In the genomic region with DNA sequence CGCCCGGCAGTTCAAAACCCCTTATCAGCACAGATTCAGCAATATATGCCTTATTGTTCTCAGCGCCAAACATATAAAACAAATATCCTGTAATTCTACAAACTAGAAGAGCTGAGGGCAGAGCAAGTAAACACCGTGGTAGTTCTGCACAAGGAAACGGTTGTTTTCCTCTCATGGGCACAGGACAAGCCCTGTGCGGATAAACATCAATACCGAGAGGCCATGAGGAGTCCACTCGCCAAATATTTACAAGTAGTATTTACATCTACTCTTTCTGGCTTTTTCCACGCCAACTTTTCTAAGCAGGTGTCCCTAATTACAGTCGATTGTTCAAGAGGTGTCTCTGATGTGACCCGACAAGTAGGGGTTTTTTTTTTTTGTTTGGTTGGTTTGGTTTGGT, we compare ENCODE assay signal across 7 mouse cellular contexts. TPM values are rescaled to one million over a fixed set of nuclear protein-coding genes. Genes with fewer than 3 reads are reported as not detected.
DNase-seq lines count a peak whose midpoint lies in the region; ATAC-seq and TF ChIP-seq lines count a peak whose summit lies in the region.

No protein-coding gene starts in this region.

- no peak for DNase-seq in ES-E14 (ENCODE audit: low read depth, low spot score)
- DNase-seq in lung, postnatal 10 days: peak; percentile 28
- no peak for DNase-seq in thymus, adult 2 months
- DNase-seq in Muller cell, postnatal 12 days (ENCODE audit: inconsistent ontology term): no peak
- DNase-seq in c-Kit-positive CD71-positive TER-119-positive erythroid progenitor cells, embryonic 14.5 days (ENCODE audit: low spot score): no peak

- H3K36me3 ChIP-seq in ES-E14 (ENCODE audit: control insufficient read depth, insufficient read depth, low read length, poor library complexity, severe bottlenecking): no peaks in the 10 kb centered on the region; the same call in 1 of the 2 replicates
- H3K36me3 ChIP-seq in hindbrain, embryonic 15.5 days: no peaks in the 10 kb centered on the region
- H3K36me3 ChIP-seq in thymus, adult 2 months (ENCODE audit: control insufficient read depth, insufficient read depth, low read length): no peaks in the 10 kb centered on the region

- H3K4me3 ChIP-seq in ES-E14 (ENCODE audit: insufficient read depth in 1 of 2, low read depth in 1 of 2, low read length in 2 of 2, poor library complexity in 1 of 2, severe bottlenecking in 1 of 2): peak overlapping the region; percentile 49 to 96
- H3K4me3 ChIP-seq in cortical plate, adult 2 months (ENCODE audit: insufficient read depth, low read length): peak overlapping the region; percentile 41
- peak overlapping the region; percentile 65 for H3K4me3 ChIP-seq in hindbrain, embryonic 15.5 days
- H3K4me3 ChIP-seq in thymus, adult 2 months (ENCODE audit: control insufficient read depth, insufficient read depth, low read length): no peak overlapping the region

- no peak for TF ChIP-seq POLR2A in cortical plate, adult 2 months (IDR thresholded peaks at IDR 0.05; ENCODE audit: extremely low read depth, insufficient read depth, low read length)
- no peak for TF ChIP-seq POLR2A in thymus, adult 2 months (IDR thresholded peaks at IDR 0.05; ENCODE audit: control insufficient read depth, extremely low read depth, insufficient read depth, low read length, poor library complexity)

- H3K9ac ChIP-seq in ES-E14 (ENCODE audit: insufficient read depth, low read depth, low read length, poor library complexity, severe bottlenecking): peak overlapping the region; percentile 88; the same call in 1 of the 2 replicates
- peak overlapping the region; percentile 40 for H3K9ac ChIP-seq in hindbrain, embryonic 15.5 days

- 3% methylated on average over 11 of the region's 11 CpGs for WGBS in hindbrain, embryonic 15.5 days
- 12% methylated on average over 11 of the region's 11 CpGs for WGBS in thymus, adult 2 months

- in situ Hi-C loops in ES-E14 (cut with MboI; ENCODE audit: low sequenced_read_pairs in 2 of 2, unreplicated experiment in 2 of 2): no loop called here

- no peak overlapping the region for H3K27ac ChIP-seq in ES-E14 (ENCODE audit: insufficient read depth, low read depth, low read length, poor library complexity, severe bottlenecking)
- H3K27ac ChIP-seq in cortical plate, adult 2 months (ENCODE audit: insufficient read depth, low read length): peak overlapping the region; percentile 78
- H3K27ac ChIP-seq in hindbrain, embryonic 15.5 days (replicated peaks): peak overlapping the region; percentile 83
- no peak overlapping the region for H3K27ac ChIP-seq in thymus, adult 2 months (ENCODE audit: control insufficient read depth, insufficient read depth, low read length)

- no peak for ATAC-seq in hindbrain, embryonic 15.5 days (ENCODE audit: low FRiP score, low read depth)

- TF ChIP-seq CTCF in cortical plate, adult 2 months (IDR thresholded peaks at IDR 0.05; ENCODE audit: extremely low read depth, insufficient read depth, low read length): no peak
- TF ChIP-seq CTCF in thymus, adult 2 months (IDR thresholded peaks at IDR 0.05; ENCODE audit: borderline replicate concordance, control insufficient read depth, extremely low read depth, insufficient read depth, low read length, poor library complexity): no peak

- peak overlapping the region; percentile 92 for H3K4me2 ChIP-seq in hindbrain, embryonic 15.5 days

- H3K9me3 ChIP-seq in ES-E14 (ENCODE audit: control insufficient read depth, insufficient read depth, low read depth, low read length): no peaks in the 10 kb centered on the region
- no peaks in the 10 kb centered on the region for H3K9me3 ChIP-seq in hindbrain, embryonic 15.5 days

- H3K4me1 ChIP-seq in ES-E14 (ENCODE audit: control insufficient read depth in 2 of 2, insufficient read depth in 2 of 2, low read length in 2 of 2, poor library complexity in 1 of 2): peaks cover 21 to 26% of the 10 kb centered on the region in 2 experiments
- no peaks in the 10 kb centered on the region for H3K4me1 ChIP-seq in cortical plate, adult 2 months (ENCODE audit: control insufficient read depth, insufficient read depth, low read length)
- peaks cover 11% of the 10 kb centered on the region for H3K4me1 ChIP-seq in hindbrain, embryonic 15.5 days (replicated peaks)
- 0 out of 2 replicates have a peak, but pooled peaks cover 2% of the 10 kb centered on the region for H3K4me1 ChIP-seq in thymus, adult 2 months (replicated peaks; ENCODE audit: control insufficient read depth, insufficient read depth, low read length)

- H3K27me3 ChIP-seq in hindbrain, embryonic 15.5 days: peaks cover 3% of the 10 kb centered on the region; the same call in 1 of the 2 replicates
- peaks cover 10% of the 10 kb centered on the region; the same call in 1 of the 2 replicates for H3K27me3 ChIP-seq in thymus, adult 2 months (ENCODE audit: control insufficient read depth, insufficient read depth, low read length)

TF ChIP-seq in ES-E14, 5 proteins besides CTCF, POLR2A, EP300 and RAD21:
- no peak for TF ChIP-seq ZNF384 (IDR thresholded peaks at IDR 0.05; ENCODE audit: low read depth, low read length)
- no peak for TF ChIP-seq MAFK (IDR thresholded peaks at IDR 0.05; ENCODE audit: insufficient read depth, low read depth, low read length)
- TF ChIP-seq HCFC1 (IDR thresholded peaks at IDR 0.05; ENCODE audit: borderline replicate concordance, insufficient read depth, low read length): no peak
- TF ChIP-seq CHD2 (IDR thresholded peaks at IDR 0.05; ENCODE audit: low read depth, low read length): no peak
- TF ChIP-seq ZC3H11A (IDR thresholded peaks at IDR 0.05; ENCODE audit: borderline replicate concordance, low read depth, low read length): no peak

RNA-seq across cellular contexts. Expression of gene Sash1, which starts 0.7 kb away (rescaled TPM):
- 16.8 and 23.7 TPM in 2 replicates for total RNA-seq in ES-E14 (2012; rRNA removed)
- 23.8 and 25.5 TPM in 2 replicates for polyA plus RNA-seq in cortical plate, adult 2 months (2012; rRNA removed)
- 3.1 and 3.3 TPM in 2 replicates for polyA plus RNA-seq in hindbrain, embryonic 15.5 days (2015; fragmentation: Nextera tagmentation; extraction: Ambion mirVana)
- 3.9 and 4.8 TPM in 2 replicates for polyA plus RNA-seq in thymus, adult 2 months (2012; rRNA removed)

Comparison
In these comparisons a context has a peak if more than half of its experiments do, and no peak if none do; other contexts are left out.
1. H3K27ac ChIP-seq: peak in cortical plate, adult 2 months (single experiment) and hindbrain, embryonic 15.5 days (single experiment); none in ES-E14 (single experiment) and thymus, adult 2 months (single experiment).